Mouse (Mus musculus) lung, adult 2 months (tissue): Measurements from ENCODE around the gene Pi4kb.

ENCODE experiments used
- CTCF ChIP-seq: fragments of 200-500 bp; IDR thresholded peaks from 2 replicates; pipeline ENCODE4 v1.5.1; 2011; ENCODE audit warnings: mild to moderate bottlenecking, low read length, control low read depth; ENCODE audit not compliant: insufficient read depth
- POLR2A ChIP-seq: fragments of 200-500 bp; IDR thresholded peaks from 2 replicates; pipeline ENCODE4 v1.6.1; 2011; ENCODE audit warnings: low read depth, mild to moderate bottlenecking, control low read depth, low read length, borderline replicate concordance; ENCODE audit errors: extremely low read depth

- TF ChIP-seq CTCF (no peak), POLR2A (peak; percentile 96; the same call in 1 of the 2 replicates)
These were observed 67.8 kb downstream of the Pi4kb start, which contains the start of gene Psmd4 for GRCm38 (mm10) chr3:95042166-95042837.
